Mouse (Mus musculus): Measurements from ENCODE around the gene Naxe. TPM values are rescaled to one million over a fixed set of nuclear protein-coding genes. Genes with fewer than 3 reads are reported as not detected.

Gene Naxe
- polyA plus RNA-seq, 1 experiment: 83.0 TPM

- H3K27ac ChIP-seq (ENCODE audit: insufficient read depth, low read depth, low read length): no peak overlapping the region
- H3K4me3 ChIP-seq (ENCODE audit: insufficient read depth, low read length): no peak overlapping the region
- no peak for TF ChIP-seq POLR2A (IDR thresholded peaks at IDR 0.05; ENCODE audit: borderline replicate concordance, low read depth, low read length)
- peak; percentile 42; the same call in 1 of the 2 replicates for TF ChIP-seq CTCF (IDR thresholded peaks at IDR 0.05; ENCODE audit: low read depth, low read length)
- H3K4me1 ChIP-seq (ENCODE audit: control insufficient read depth, insufficient read depth, low read length): peaks cover 6% of the 10 kb centered on the region
Measured at GRCm38 (mm10) chr3:88087688-88088087, 29.4 kb upstream of the Naxe start.

- TF ChIP-seq POLR2A (IDR thresholded peaks at IDR 0.05; ENCODE audit: borderline replicate concordance, low read depth, low read length) (no peak), CTCF (IDR thresholded peaks at IDR 0.05; ENCODE audit: low read depth, low read length) (no peak)
- no peak overlapping the region for H3K27ac ChIP-seq (ENCODE audit: insufficient read depth, low read depth, low read length)
- peaks cover 10% of the 10 kb centered on the region for H3K4me1 ChIP-seq (ENCODE audit: control insufficient read depth, insufficient read depth, low read length)
- no peak overlapping the region for H3K4me3 ChIP-seq (ENCODE audit: insufficient read depth, low read length)
Measured at GRCm38 (mm10) chr3:88085459-88085858, 27.2 kb upstream of the Naxe start.

- Histone ChIP-seq H3K4me3 (ENCODE audit: insufficient read depth, low read length) (no peak overlapping the region), H3K4me1 (ENCODE audit: control insufficient read depth, insufficient read depth, low read length) (peaks cover 10% of the 10 kb centered on the region), H3K27ac (ENCODE audit: insufficient read depth, low read depth, low read length) (no peak overlapping the region)
- TF ChIP-seq CTCF (IDR thresholded peaks at IDR 0.05; ENCODE audit: low read depth, low read length): no peak
- TF ChIP-seq POLR2A (IDR thresholded peaks at IDR 0.05; ENCODE audit: borderline replicate concordance, low read depth, low read length): no peak
Measured at GRCm38 (mm10) chr3:88084001-88084400, 25.7 kb upstream of the Naxe start.

- peaks cover 10% of the 10 kb centered on the region for H3K4me1 ChIP-seq (ENCODE audit: control insufficient read depth, insufficient read depth, low read length)
- TF ChIP-seq CTCF (IDR thresholded peaks at IDR 0.05; ENCODE audit: low read depth, low read length) (no peak), POLR2A (IDR thresholded peaks at IDR 0.05; ENCODE audit: borderline replicate concordance, low read depth, low read length) (no peak)
- peak overlapping the region; percentile 76 for H3K4me3 ChIP-seq (ENCODE audit: insufficient read depth, low read length)
- no peak overlapping the region for H3K27ac ChIP-seq (ENCODE audit: insufficient read depth, low read depth, low read length)
Measured at GRCm38 (mm10) chr3:88082663-88083062, 24.4 kb upstream of the Naxe start.

GRCm38 (mm10) chr3:88082224-88082618 lies 23.9 kb upstream of the Naxe start:
- Histone ChIP-seq H3K4me3 (ENCODE audit: insufficient read depth, low read length) (peak overlapping the region; percentile 76), H3K4me1 (ENCODE audit: control insufficient read depth, insufficient read depth, low read length) (peaks cover 12% of the 10 kb centered on the region), H3K27ac (ENCODE audit: insufficient read depth, low read depth, low read length) (no peak overlapping the region)
- TF ChIP-seq POLR2A (IDR thresholded peaks at IDR 0.05; ENCODE audit: borderline replicate concordance, low read depth, low read length) (no peak), CTCF (IDR thresholded peaks at IDR 0.05; ENCODE audit: low read depth, low read length) (no peak)

GRCm38 (mm10) chr3:88081345-88082223 lies 23.3 kb upstream of the Naxe start, which contains the start of gene Iqgap3:
Gene Iqgap3 (plus strand): TSS chr3:88081971.
- H3K4me3 ChIP-seq (ENCODE audit: insufficient read depth, low read length): peak within 1 kb of the TSS; percentile 76
- H3K4me1 ChIP-seq (ENCODE audit: control insufficient read depth, insufficient read depth, low read length): peaks cover 12% of the 10 kb centered on the region
- TF ChIP-seq CTCF (IDR thresholded peaks at IDR 0.05; ENCODE audit: low read depth, low read length) (no peak), POLR2A (IDR thresholded peaks at IDR 0.05; ENCODE audit: borderline replicate concordance, low read depth, low read length) (no peak)
- no peak within 1 kb of the TSS for H3K27ac ChIP-seq (ENCODE audit: insufficient read depth, low read depth, low read length)

- TF ChIP-seq CTCF (IDR thresholded peaks at IDR 0.05; ENCODE audit: low read depth, low read length) (no peak), POLR2A (IDR thresholded peaks at IDR 0.05; ENCODE audit: borderline replicate concordance, low read depth, low read length) (no peak)
- Histone ChIP-seq H3K4me3 (ENCODE audit: insufficient read depth, low read length) (no peak within 1 kb of the TSS), H3K4me1 (ENCODE audit: control insufficient read depth, insufficient read depth, low read length) (peaks cover 11% of the 10 kb centered on the region), H3K27ac (ENCODE audit: insufficient read depth, low read depth, low read length) (no peak within 1 kb of the TSS)
Measured at GRCm38 (mm10) chr3:88078204-88078603, 19.9 kb upstream of the Naxe start, which contains the start of gene Ttc24. Gene Ttc24 (minus strand): TSS chr3:88078304.

- Histone ChIP-seq H3K4me1 (ENCODE audit: control insufficient read depth, insufficient read depth, low read length) (peaks cover 5% of the 10 kb centered on the region; the same call in 1 of the 2 replicates), H3K4me3 (ENCODE audit: insufficient read depth, low read length) (no peak overlapping the region), H3K27ac (ENCODE audit: insufficient read depth, low read depth, low read length) (no peak overlapping the region)
- TF ChIP-seq POLR2A (IDR thresholded peaks at IDR 0.05; ENCODE audit: borderline replicate concordance, low read depth, low read length): no peak
- no peak for TF ChIP-seq CTCF (IDR thresholded peaks at IDR 0.05; ENCODE audit: low read depth, low read length)
Measured at GRCm38 (mm10) chr3:88077441-88077840, 19.1 kb upstream of the Naxe start.

GRCm38 (mm10) chr3:88074766-88075165 lies 16.5 kb upstream of the Naxe start:
- TF ChIP-seq POLR2A (IDR thresholded peaks at IDR 0.05; ENCODE audit: borderline replicate concordance, low read depth, low read length) (no peak), CTCF (IDR thresholded peaks at IDR 0.05; ENCODE audit: low read depth, low read length) (no peak)
- no peak overlapping the region for H3K4me3 ChIP-seq (ENCODE audit: insufficient read depth, low read length)
- no peak overlapping the region for H3K27ac ChIP-seq (ENCODE audit: insufficient read depth, low read depth, low read length)
- H3K4me1 ChIP-seq (ENCODE audit: control insufficient read depth, insufficient read depth, low read length): 0 out of 2 replicates have a peak, but pooled peaks cover 2% of the 10 kb centered on the region

- H3K4me1 ChIP-seq (ENCODE audit: control insufficient read depth, insufficient read depth, low read length): 0 out of 2 replicates have a peak, but pooled peaks cover 2% of the 10 kb centered on the region
- no peak overlapping the region for H3K4me3 ChIP-seq (ENCODE audit: insufficient read depth, low read length)
- no peak overlapping the region for H3K27ac ChIP-seq (ENCODE audit: insufficient read depth, low read depth, low read length)
- TF ChIP-seq CTCF (IDR thresholded peaks at IDR 0.05; ENCODE audit: low read depth, low read length): no peak
- no peak for TF ChIP-seq POLR2A (IDR thresholded peaks at IDR 0.05; ENCODE audit: borderline replicate concordance, low read depth, low read length)
Measured at GRCm38 (mm10) chr3:88074351-88074750, 16.1 kb upstream of the Naxe start.
